Mouse (Mus musculus) erythroblast, embryonic 14.5 days (primary cell): ENCODE measurements around the gene Grin3a.

Experiments used
- GATA1 ChIP-seq: IDR thresholded peaks from 2 replicates; pipeline ENCODE4 v1.6.1; 2012; ENCODE audit warnings: low read length, inconsistent platforms, mixed read lengths
- TAL1 ChIP-seq: IDR thresholded peaks from 3 replicates; pipeline ENCODE4 v1.6.1; 2012; ENCODE audit warnings: low read length, inconsistent platforms, mixed read lengths

GRCm38 (mm10) chr4:49739561-49739960 lies 106.0 kb downstream of the Grin3a start:
- no peak for TF ChIP-seq GATA1
- TF ChIP-seq TAL1 = no peak
